Mouse (Mus musculus): ENCODE measurements around the gene Suco.

- TF ChIP-seq EP300 (IDR thresholded peaks at IDR 0.05) = no peak
- no peak for TF ChIP-seq CTCF (IDR thresholded peaks at IDR 0.05)
Observed at GRCm38 (mm10) chr1:161907111-161907510, 30.6 kb upstream of the Suco start.
